Mouse (Mus musculus): ENCODE results near the gene Pcgf2.

DNA sequence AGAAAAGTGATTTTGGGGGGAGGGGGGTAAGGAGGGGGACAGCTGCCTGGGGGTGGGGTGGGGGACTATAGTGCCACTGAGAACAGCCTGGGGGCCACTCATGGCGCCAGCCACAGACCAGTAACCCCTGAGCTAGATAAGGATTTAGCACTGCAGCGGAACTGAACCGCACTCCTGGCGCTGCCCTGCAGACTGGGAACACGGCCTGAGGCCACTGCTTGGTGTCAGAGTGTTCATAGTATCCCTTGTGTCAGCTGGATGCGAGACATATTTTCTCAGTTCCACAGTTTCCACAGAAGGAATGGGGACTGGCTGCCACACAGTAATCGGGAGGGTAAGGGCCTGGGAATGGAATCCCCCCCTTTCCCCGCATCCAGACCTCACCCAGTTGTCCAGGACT, 15.7 kb upstream of the Pcgf2 start:
- TF ChIP-seq CTCF (conservative IDR thresholded peaks at IDR 0.05; ENCODE audit: low read length): no peak
- TF ChIP-seq POU5F1 (IDR thresholded peaks at IDR 0.05; ENCODE audit: borderline replicate concordance, low read length): no peak
